Mouse (Mus musculus) urinary bladder, adult 18-20 months (tissue): ENCODE data around the gene Adgrl1.
A peak's percentile ranks its signal among the peaks of the same experiment; 100 is the strongest.

Experiments used
- DNase-seq, 2 experiments: peaks; one replicate each; pipeline ENCODE4 v3.0.0; 2022; ENCODE audit warnings: low spot score in 2 of 2, mixed read lengths in 2 of 2

Adgrl1 gene

DNA sequence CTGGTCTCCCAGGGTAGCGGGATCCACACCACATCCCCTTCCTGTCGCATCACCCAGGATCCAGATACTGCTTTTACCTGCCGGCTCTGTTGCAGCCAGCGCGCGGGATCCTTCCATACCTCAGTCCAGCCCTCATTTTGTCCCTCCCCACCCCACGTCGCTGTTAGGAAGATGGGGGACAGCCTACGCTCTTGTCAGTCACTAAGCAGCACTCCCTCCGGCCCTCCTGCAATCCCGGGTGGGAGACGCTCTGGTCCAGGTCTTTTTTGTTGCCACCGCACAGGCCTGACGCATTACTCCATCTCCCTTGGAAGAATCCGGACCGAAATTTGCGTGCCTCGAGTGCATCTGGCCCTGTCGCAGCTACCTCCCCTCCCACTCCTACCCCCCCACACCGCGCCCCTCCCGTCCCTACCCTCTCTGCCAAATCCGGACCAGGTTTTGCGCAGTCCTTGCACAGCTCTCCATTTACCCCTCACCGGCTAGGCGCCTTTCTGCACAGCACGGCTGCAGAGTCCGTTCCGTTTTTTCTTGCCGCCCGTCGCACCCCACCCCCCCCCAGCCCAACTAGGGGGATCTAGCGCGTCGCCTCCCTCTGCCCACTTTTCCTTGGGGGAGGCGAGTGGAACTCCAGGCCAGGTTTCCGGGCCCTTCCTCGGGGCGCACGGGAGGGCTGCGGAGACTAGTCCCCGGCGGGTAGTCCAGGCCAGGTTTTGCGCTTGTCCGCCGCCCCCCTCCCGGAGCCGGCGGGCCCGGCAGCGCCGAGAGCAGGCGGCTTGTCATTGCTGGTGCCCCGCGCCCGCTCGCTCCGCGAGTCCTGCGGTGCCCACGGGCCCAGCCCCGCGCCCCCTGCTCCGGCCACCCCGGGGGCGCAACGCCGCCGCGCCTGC, at the start of gene Adgrl1:
Adgrl1 (plus strand) TSS at position 743 of the 890 bp plus-strand sequence.
- DNase-seq = peak; percentile 73 to 83

- no peak for DNase-seq
These were observed 47.6 kb upstream of the Adgrl1 start for GRCm38 (mm10) chr8:83852329-83852728.

GRCm38 (mm10) chr8:83853323-83854050, 46.4 kb upstream of the Adgrl1 start:
- no peak for DNase-seq

DNA sequence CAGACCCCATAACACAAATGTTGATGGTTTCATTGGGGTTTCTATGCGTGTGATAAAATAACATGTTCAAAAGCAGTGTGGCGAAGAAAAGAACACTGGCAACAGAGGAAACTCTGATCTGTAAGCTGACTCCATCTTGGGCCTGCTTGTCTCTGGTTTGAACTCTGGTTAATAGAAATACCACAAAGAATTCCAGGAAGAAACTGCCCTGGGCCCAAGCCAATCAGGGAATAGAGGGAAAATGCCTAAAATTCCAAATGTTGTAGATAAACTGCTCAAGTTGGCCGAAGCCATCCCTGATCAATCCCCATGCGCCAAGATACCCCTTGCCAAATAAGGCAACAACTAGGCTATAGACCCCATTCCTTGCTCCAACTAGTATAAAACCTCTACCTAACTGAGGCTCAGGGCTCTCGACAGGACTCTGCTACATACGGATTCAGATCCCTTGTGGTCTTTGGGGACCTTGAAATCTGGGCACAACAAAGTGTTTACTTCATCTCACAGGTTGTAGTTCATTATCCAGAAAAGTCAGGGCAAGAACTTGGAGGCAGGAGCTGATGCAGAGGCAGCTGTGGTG, 43.3 kb upstream of the Adgrl1 start:
- no peak for DNase-seq

DNA sequence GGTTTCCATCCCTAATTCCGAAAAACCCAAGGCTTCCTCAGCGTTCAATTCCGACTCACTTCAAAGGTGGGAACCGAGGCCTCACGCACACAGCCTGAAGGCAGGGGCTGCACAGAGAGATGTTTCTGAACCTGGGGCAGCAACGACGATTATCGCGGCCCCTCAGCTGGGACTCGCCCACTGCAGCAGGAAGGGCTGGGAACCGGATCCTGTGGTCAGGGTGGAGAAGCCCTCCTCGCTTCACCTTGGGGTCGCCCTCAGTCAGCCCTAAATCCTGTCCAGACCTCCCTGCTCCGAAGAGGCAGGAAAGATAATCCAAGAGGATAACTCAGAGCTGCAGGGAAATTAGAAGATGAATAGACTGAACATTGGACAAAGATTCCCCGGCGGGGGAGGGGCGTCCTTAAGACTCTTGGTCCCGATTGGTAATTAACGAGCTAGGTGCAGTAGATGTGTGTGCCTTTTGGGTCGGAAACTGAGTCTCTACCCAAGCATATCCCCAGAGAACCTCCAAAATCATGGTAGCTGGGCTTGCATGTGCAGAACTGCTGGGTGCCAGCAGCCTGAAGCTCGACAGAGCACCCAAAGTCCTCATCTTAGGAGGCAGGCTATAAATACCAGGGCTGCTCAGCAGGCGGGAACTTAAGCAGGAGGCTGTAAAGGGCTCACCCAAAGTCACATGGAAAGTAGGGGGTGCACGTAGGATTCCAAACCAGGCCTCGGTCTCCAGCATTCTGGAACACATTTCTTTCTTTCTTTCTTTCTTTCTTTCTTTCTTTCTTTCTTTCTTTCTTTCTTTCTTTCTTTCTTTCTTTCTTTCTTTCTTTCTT, 37.3 kb upstream of the Adgrl1 start:
- DNase-seq = no peak

DNA sequence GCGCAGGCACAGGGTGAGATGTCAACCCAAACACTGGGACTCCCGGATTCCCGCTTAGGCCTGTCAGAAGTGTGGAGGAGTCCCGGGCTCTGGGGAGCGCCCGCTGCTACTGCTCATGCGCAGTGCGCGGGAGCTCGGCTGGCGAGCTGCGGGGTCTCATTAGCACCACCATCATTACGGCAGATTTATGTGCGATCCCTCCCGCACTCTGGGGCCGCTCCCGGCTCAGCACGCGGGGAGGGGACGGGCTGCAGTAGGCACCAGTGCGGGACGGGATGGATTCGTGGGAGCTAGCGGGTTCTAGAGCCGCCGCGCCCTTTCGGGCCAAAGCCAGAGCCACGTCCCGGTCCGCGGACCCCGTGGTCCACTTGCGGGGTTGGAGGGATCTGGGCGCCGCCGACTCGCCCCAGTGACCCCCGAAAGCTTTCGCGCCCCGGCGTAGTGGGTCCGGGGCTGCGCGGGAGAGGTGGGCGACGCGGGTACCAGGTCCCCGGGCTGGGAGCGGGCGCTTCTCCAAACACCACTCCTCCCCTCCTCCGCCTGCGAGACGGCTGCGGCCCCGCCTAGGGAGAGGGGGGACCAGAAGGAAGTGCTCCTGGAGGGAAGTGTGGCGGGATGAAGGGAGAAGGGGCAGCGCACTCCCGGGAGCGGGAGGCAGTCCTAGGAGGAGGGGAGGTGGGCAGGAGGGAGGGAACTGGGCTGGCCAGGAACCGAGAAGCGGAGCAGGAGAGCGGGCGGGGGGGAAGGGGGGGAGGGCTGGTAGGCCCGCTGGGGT, 24.8 kb upstream of the Adgrl1 start:
- DNase-seq = peak; percentile 16 to 24

DNA sequence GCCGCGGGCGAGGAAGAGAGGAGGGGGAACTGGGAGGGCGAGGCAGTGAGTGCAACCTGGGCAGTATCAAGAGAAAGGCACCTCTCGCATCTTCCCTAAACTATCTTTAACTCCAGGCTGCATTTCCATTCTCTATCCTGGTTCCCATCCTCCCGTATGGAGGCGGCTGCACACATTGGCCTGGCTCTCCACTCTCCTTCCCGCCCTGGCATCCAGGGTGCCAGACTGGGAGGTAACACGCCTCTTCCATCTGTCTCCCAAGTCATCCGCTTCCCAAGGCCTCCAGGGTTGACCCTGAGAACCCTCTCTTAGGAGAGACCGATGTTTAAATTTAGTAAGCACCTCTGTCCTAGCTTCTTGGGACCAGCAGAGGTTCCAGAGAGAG, 24.3 kb upstream of the Adgrl1 start:
- DNase-seq = peak in 1 of 2 experiments; percentile 11

DNA sequence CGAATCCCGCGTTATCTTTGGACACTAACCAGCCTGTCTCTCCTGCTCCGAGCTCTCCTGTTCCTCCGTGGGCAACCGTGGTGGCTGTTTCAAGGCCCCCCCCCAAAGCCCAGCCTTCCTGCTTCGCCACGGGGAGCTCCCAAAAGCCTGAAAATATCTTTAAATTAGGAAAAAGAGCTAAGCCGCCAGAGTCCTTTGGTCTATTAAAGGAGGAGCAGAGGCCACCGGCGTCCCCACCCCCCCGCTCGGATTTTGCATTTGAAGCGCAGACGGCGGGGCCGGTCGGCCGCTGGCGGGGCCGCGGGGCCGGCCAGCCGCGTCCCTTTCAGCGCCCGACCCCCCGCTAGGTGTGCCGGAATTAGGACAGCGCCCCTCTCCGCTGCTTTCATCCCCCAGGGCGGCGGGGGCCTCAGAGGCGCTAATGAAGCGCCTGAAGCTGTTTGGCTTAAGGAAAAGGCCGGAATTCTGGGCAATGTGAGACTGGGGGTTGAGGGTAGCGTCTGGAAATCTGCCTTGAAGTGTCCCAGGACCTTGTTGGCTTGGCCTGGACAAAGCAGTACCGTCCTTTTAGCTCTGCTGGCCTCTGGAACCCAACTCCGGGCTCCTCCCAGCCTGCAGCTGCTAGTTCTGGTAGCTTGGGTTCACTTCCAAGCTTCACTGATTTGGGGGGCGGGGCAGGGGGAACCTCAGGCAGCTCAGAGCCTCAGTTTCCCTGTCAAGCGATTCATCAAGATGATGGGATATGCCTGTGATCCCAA, 23.6 kb upstream of the Adgrl1 start:
- peak in 1 of 2 experiments; percentile 19 for DNase-seq

DNA sequence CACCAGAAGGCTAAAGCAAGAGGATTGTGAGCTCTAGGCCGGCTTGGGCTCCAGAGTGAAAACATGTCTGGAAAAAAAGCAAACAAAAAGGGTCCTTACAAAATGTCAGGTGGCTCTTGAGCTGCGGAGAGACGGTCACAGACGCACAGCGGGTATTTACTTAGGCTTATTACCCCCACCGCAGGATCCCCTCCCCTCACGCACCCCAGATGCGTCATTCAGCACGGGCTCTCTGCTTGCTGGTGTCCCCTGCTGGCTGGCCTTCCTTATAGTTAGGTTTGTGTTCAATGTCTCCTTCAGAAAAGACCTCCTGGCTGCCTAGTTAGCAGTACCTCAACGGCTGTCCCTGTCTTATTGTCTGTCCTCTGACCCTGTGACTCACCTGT, 23.1 kb upstream of the Adgrl1 start:
- peak in 1 of 2 experiments; percentile 10 for DNase-seq

DNA sequence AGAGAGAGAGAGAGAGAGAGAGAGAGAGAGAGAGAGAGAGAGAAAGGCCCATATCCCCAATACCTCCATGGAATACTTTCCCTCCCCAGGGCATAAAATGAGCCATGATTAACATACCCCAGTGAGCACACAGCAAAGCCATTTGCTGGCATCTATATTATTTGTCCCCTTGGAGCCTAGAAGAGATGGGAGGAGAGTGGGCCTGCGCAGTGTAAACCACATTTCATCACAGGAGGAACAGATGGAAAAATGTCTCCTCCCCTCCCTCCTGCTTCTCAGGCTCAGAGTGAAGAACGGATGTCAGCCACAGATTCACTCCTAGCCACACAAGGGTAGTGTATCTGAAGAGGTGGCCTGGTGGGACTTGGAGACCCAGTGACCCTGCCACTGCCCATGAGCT, 11.5 kb upstream of the Adgrl1 start:
- DNase-seq = no peak

GRCm38 (mm10) chr8:83892061-83892460, 7.8 kb upstream of the Adgrl1 start:
- DNase-seq = no peak

DNA sequence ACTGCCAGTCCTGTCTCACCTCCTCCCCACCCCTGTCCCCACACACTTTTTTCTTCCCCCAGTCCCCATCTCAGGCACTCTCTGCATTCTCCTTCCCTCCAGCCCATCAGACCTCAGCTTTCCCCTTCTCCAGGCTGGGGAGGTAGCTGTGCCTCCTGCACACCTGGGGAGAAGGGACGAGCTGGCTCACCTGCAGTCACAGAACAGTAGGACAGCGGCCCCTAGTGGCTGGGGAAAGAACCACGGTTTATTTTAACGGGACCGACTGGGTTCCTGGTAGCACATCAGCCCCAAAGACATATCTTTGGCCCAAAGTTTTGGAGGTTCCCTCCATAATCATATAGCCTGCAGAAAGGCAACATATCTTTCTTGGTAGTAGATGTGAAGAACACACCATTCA, 6.0 kb upstream of the Adgrl1 start:
- peak; percentile 67 to 74 for DNase-seq

- DNase-seq = no peak
These were observed 4.0 kb upstream of the Adgrl1 start for GRCm38 (mm10) chr8:83895894-83896293.

DNA sequence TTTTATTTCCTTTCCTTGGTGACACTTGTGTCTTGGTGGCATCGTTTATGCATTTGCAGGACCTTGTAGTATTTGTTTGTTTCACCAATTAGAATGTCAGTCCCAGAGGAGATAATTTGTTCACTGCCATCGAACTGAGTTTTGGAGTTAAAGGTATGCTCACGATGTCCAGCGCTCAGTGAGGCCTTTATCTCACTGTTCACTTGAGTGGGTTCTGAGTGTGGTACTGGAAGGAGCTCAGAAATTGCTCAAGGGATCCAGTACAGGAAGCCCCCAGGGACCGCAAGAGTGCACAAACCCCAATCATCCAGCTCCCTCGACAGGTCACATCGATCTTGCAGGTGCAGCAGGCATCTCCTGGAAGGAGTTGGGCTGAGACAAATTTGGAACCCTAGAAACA, 3.4 kb upstream of the Adgrl1 start:
- no peak for DNase-seq

DNA sequence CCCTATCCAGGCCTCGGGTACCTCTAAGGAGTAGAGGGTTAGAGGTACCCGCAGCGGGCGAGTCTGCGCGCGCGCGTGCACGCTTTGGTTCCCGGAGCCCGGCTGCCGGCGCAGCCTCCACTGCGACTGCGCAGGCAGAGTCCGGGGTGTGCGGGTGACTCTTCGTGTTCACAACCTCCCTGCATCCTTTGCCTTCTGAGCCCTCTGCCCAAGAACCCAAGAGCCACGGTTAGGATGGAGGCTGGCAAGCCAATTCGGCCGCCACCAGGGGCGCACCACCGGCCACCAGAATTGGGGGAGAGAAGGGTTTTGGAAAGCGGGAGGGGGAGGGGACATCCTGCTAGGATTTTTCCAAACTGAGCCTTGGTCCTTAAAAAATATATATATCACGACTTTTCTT, 2.7 kb upstream of the Adgrl1 start:
- no peak for DNase-seq

DNA sequence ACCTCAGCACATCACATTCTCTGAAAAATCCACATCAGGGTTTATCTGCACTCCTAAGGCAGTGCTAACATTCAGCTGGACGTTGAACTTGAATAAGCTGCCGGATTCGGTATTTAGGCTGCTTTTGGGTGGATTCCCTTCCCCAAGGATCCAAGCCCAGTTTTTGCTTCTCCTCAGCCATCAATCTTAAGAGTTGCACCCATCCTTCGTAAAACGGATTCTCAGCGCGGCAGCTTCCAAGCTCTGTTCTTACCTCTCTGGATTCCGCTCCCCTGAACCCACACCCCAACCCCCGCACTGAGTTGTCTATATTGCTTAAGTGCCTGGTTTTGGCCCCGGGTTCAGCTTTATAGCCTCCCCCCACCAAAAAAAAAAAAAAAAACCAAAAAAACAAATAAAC, 1.4 kb upstream of the Adgrl1 start:
- no peak for DNase-seq

DNA sequence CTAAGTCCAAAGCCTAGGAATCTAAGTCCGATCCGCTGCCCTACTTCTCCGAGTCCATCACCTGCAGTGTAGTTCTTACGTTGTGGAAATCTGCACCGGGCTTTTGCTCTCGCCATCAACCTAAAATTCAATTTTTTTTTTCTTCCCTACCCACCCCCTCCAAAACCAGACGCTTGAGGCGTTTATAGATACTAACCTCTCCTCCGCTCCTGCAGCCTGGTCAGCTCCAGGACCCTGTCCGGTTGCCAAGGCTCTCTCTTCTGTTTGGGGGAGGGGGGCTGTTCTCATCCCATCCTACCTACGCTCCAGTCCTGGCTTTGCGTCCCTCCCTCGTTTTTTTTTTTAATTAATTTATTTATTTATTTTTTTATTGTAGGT, 931 bp upstream of the Adgrl1 start:
- peak in 1 of 2 experiments; percentile 18 for DNase-seq

DNA sequence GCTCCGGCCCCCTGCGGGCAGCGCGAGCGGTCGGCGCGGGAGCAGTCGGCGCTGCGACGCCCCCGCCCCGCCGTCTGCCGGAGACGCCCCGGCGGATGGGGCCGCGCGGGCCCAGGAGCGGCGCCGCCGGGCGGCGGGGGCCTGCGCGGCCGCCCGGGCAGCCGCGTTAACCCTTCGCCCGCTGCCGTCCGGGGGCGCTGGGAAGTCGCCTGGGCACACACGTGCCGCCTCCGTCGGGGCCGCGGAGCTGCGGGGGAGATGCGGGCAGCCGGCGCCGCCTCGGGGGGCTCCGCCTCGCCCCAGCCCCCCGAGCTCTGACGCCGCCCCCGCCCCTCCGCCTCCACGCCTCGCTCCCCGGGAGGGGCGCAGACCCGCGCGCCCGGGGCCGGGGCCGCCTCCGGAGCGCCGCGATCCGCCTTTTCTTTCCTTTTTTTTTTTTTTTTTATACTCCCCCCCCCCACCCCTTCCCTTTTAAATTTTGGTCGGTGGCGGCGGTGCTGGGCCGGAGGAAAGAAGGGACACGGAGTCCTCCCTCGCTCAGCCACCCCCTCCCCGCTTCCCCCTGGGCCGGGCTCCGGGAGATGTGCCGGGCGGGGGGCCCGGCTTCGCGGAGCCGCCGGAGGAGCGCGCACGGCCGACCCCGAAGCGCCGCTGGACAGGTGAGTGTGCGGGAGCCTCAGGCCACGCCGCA, 506 bp downstream of the Adgrl1 start:
- DNase-seq = peak in 1 of 2 experiments; percentile 10

- DNase-seq = no peak
These were observed 1.0 kb downstream of the Adgrl1 start for GRCm38 (mm10) chr8:83900957-83901270.
